Mouse (Mus musculus) embryonic facial prominence, embryonic 10.5 days (tissue): Measurements from ENCODE around the gene Pias1. TPM values are rescaled to one million over a fixed set of nuclear protein-coding genes. Genes with fewer than 3 reads are reported as not detected.

Source experiments
- polyA plus RNA-seq: library from polyadenylated mRNA; unstranded; fragments of >200 nt; fragmentation: Nextera tagmentation; extraction: Ambion mirVana; gene quantifications from 2 replicates; pipeline ENCODE4 v1.2.1, GENCODE M21; 2016

Gene Pias1
- polyA plus RNA-seq, 1 experiment from 2014 or later, result 52.1 TPM

Other genes with a start within 250 kb of the Pias1 start
- gene Fem1b, start 176.0 kb downstream of the Pias1 start, polyA plus RNA-seq, result 30.2 and 30.3 TPM in 2 replicates
- gene Cln6, start 149.1 kb downstream of the Pias1 start, polyA plus RNA-seq, result 11.2 and 12.1 TPM in 2 replicates
- 0.36 and 0.67 TPM in 2 replicates for gene Calml4, start 129.8 kb downstream of the Pias1 start, polyA plus RNA-seq
- gene Skor1, start 161.0 kb upstream of the Pias1 start, polyA plus RNA-seq, result 0.06 and 0.10 TPM in 2 replicates